Comparison of ENCODE assay signal across 17 mouse cellular contexts in genomic region chr2:76266622-76267021, GRCm38 (mm10).
DNase-seq lines count a peak whose midpoint lies in the region; ATAC-seq and TF ChIP-seq lines count a peak whose summit lies in the region.
"Had no signal": no experiment of that assay in that cellular context is flagged by ENCODE, and none has a peak within 500 bp of the region (broad histone marks: within the 10 kb centered on the region; RNA-seq: fewer than 3 reads in every experiment).

No protein-coding gene starts in this region.

- 64% methylated on average over 10 of the region's 10 CpGs for WGBS in forebrain, postnatal 0 days
- 92% methylated on average over 10 of the region's 10 CpGs for WGBS in forebrain, embryonic 10.5 days
- WGBS in midbrain, embryonic 11.5 days, result 89% methylated on average over 10 of the region's 10 CpGs
- WGBS in midbrain, embryonic 15.5 days, result 91% methylated on average over 10 of the region's 10 CpGs

- H3K36me3 ChIP-seq in forebrain, postnatal 0 days (ENCODE audit: insufficient read depth), result no peaks in the 10 kb centered on the region
- H3K36me3 ChIP-seq in forebrain, embryonic 10.5 days (replicated peaks), result no peaks in the 10 kb centered on the region
- H3K36me3 ChIP-seq in midbrain, embryonic 11.5 days (ENCODE audit: control insufficient read depth, insufficient read depth, low read length), result no peaks in the 10 kb centered on the region
- H3K36me3 ChIP-seq in midbrain, embryonic 15.5 days (replicated peaks), result no peaks in the 10 kb centered on the region
- H3K36me3 ChIP-seq: embryonic facial prominence, embryonic 10.5 days; heart, embryonic 15.5 days; hindbrain, embryonic 10.5 days; liver, embryonic 12.5 days; midbrain, embryonic 10.5 days had no signal

- no peak for TF ChIP-seq CTCF in forebrain, postnatal 0 days (IDR thresholded peaks at IDR 0.05; ENCODE audit: low read depth)
- TF ChIP-seq CTCF in layer of hippocampus, adult 2 months (conservative IDR thresholded peaks at IDR 0.05), result no peak

- H3K27ac ChIP-seq in forebrain, postnatal 0 days (ENCODE audit: low read depth, low read length), result no peak overlapping the region
- H3K27ac ChIP-seq in forebrain, embryonic 10.5 days, result no peak overlapping the region
- peak overlapping the region; percentile 62; the same call in 1 of the 2 replicates for H3K27ac ChIP-seq in layer of hippocampus, adult 2 months
- H3K27ac ChIP-seq in midbrain, embryonic 11.5 days (ENCODE audit: low read depth, low read length), result no peak overlapping the region
- no peak overlapping the region for H3K27ac ChIP-seq in midbrain, embryonic 15.5 days
- H3K27ac ChIP-seq: embryonic facial prominence, embryonic 10.5 days; heart, embryonic 15.5 days; hindbrain, embryonic 10.5 days; liver, embryonic 12.5 days; midbrain, embryonic 10.5 days had no signal

- no peak overlapping the region for H3K9ac ChIP-seq in forebrain, postnatal 0 days
- no peak overlapping the region for H3K9ac ChIP-seq in midbrain, embryonic 11.5 days (ENCODE audit: low read length)
- no peak overlapping the region for H3K9ac ChIP-seq in midbrain, embryonic 15.5 days
- H3K9ac ChIP-seq: heart, embryonic 15.5 days; liver, embryonic 12.5 days had no signal

- no peak overlapping the region for H3K4me2 ChIP-seq in forebrain, postnatal 0 days (ENCODE audit: low read depth)
- H3K4me2 ChIP-seq in midbrain, embryonic 11.5 days, result no peak overlapping the region
- H3K4me2 ChIP-seq in midbrain, embryonic 15.5 days, result no peak overlapping the region
- H3K4me2 ChIP-seq: heart, embryonic 15.5 days; liver, embryonic 12.5 days had no signal

- DNase-seq in forebrain, postnatal 0 days, result peak; percentile 37
- DNase-seq in forebrain, embryonic 10.5 days (ENCODE audit: extremely low spot score, low spot score), result no peak
- DNase-seq in layer of hippocampus, adult 2 months (ENCODE audit: low spot score in 2 of 2), result peak; percentile 52 to 65
- no peak for DNase-seq in layer of hippocampus, postnatal 25 days (ENCODE audit: extremely low spot score in 1 of 2, low spot score in 1 of 2)
- peak; percentile 35 for DNase-seq in midbrain, embryonic 11.5 days (ENCODE audit: low spot score, missing footprints)
- DNase-seq in right cerebral cortex, postnatal 25 days, result peak; percentile 35
- DNase-seq: adrenal gland, postnatal 10 days; cerebellum, adult 2 months; kidney, adult 8-10 months; kidney, postnatal 25 days had no signal

- no peaks in the 10 kb centered on the region for H3K27me3 ChIP-seq in forebrain, postnatal 0 days (ENCODE audit: insufficient read depth, low read length)
- no peaks in the 10 kb centered on the region for H3K27me3 ChIP-seq in forebrain, embryonic 10.5 days (ENCODE audit: poor library complexity, severe bottlenecking)
- no peaks in the 10 kb centered on the region for H3K27me3 ChIP-seq in midbrain, embryonic 11.5 days (ENCODE audit: control insufficient read depth, insufficient read depth, low read length)
- no peaks in the 10 kb centered on the region for H3K27me3 ChIP-seq in midbrain, embryonic 15.5 days (replicated peaks)
- H3K27me3 ChIP-seq: heart, embryonic 15.5 days had no signal

- no peak overlapping the region for H3K4me3 ChIP-seq in forebrain, postnatal 0 days (ENCODE audit: low read depth, low read length)
- H3K4me3 ChIP-seq in forebrain, embryonic 10.5 days, result no peak overlapping the region
- H3K4me3 ChIP-seq in layer of hippocampus, adult 2 months, result no peak overlapping the region
- no peak overlapping the region for H3K4me3 ChIP-seq in midbrain, embryonic 11.5 days (ENCODE audit: low read depth, low read length)
- H3K4me3 ChIP-seq in midbrain, embryonic 15.5 days, result no peak overlapping the region
- H3K4me3 ChIP-seq: embryonic facial prominence, embryonic 10.5 days; heart, embryonic 15.5 days; hindbrain, embryonic 10.5 days; liver, embryonic 12.5 days; midbrain, embryonic 10.5 days had no signal

- no peak; the same call in 1 of the 2 replicates for ATAC-seq in forebrain, postnatal 0 days
- no peak for ATAC-seq in midbrain, embryonic 11.5 days (ENCODE audit: low FRiP score)
- no peak for ATAC-seq in midbrain, embryonic 15.5 days (replicated peaks)
- no peak for ATAC-seq in erythroid progenitor cell, adult 5-6 weeks (replicated peaks; ENCODE audit: low FRiP score, poor library complexity, severe bottlenecking)
- ATAC-seq: liver, embryonic 12.5 days had no signal

- no peaks in the 10 kb centered on the region for H3K9me3 ChIP-seq in forebrain, postnatal 0 days (ENCODE audit: low read length)
- no peaks in the 10 kb centered on the region for H3K9me3 ChIP-seq in forebrain, embryonic 10.5 days
- H3K9me3 ChIP-seq in midbrain, embryonic 11.5 days (ENCODE audit: control insufficient read depth, low read length), result no peaks in the 10 kb centered on the region
- no peaks in the 10 kb centered on the region for H3K9me3 ChIP-seq in midbrain, embryonic 15.5 days
- H3K9me3 ChIP-seq: embryonic facial prominence, embryonic 10.5 days; heart, embryonic 15.5 days; hindbrain, embryonic 10.5 days; liver, embryonic 12.5 days; midbrain, embryonic 10.5 days had no signal

- no peaks in the 10 kb centered on the region for H3K4me1 ChIP-seq in forebrain, postnatal 0 days (ENCODE audit: insufficient read depth)
- H3K4me1 ChIP-seq in forebrain, embryonic 10.5 days, result no peaks in the 10 kb centered on the region
- no peaks in the 10 kb centered on the region for H3K4me1 ChIP-seq in midbrain, embryonic 11.5 days (ENCODE audit: control insufficient read depth, insufficient read depth, low read length)
- no peaks in the 10 kb centered on the region for H3K4me1 ChIP-seq in midbrain, embryonic 15.5 days
- H3K4me1 ChIP-seq: embryonic facial prominence, embryonic 10.5 days; heart, embryonic 15.5 days; hindbrain, embryonic 10.5 days; midbrain, embryonic 10.5 days had no signal

Comparison
In these comparisons a context has a peak if more than half of its experiments do, and no peak if none do; other contexts are left out.
1. DNase-seq: peak in forebrain, postnatal 0 days (single experiment), layer of hippocampus, adult 2 months (2 of 2), midbrain, embryonic 11.5 days (single experiment) and right cerebral cortex, postnatal 25 days (single experiment); none in forebrain, embryonic 10.5 days (single experiment) and layer of hippocampus, postnatal 25 days (0 of 2).